Mouse (Mus musculus) G1E (cell line): ENCODE results near the gene AF067063. TPM values are rescaled to one million over a fixed set of nuclear protein-coding genes. Genes with fewer than 3 reads are reported as not detected.
"Not testable (repeated sequence)": the region's sequence is repeated elsewhere in the genome, so short reads cannot be mapped to it uniquely, and the experiment has no call there.

Experiments used
- ATAC-seq: 2 replicates; pipeline ENCODE4 v1.8.0; 2016; ENCODE audit warnings: mild to moderate bottlenecking; ENCODE audit not compliant: insufficient number of reproducible peaks, poor library complexity, low FRiP score, severe bottlenecking; ENCODE audit errors: extremely low read depth
- DNase-seq: peaks from one replicate; pipeline ENCODE4 v3.0.0; 2012; ENCODE audit warnings: low spot score
- H3K27me3 ChIP-seq: 2 replicates; pipeline ENCODE4 v1.6.1; 2012; ENCODE audit warnings: mild to moderate bottlenecking, low read length, inconsistent platforms; ENCODE audit not compliant: insufficient read depth
- H3K36me3 ChIP-seq: replicated peaks from 2 replicates; pipeline ENCODE3; 2012; ENCODE audit warnings: mild to moderate bottlenecking, inconsistent platforms
- H3K4me1 ChIP-seq: 2 replicates; pipeline ENCODE4 v1.6.1; 2012; ENCODE audit warnings: low read depth, low read length, inconsistent platforms, mixed read lengths; ENCODE audit not compliant: insufficient read depth
- H3K4me3 ChIP-seq: 2 replicates; pipeline ENCODE4 v1.5.1; 2012; ENCODE audit warnings: low read depth, mild to moderate bottlenecking, inconsistent platforms, low read length, moderate library complexity, mixed read lengths
- H3K9me3 ChIP-seq: replicated peaks from 2 replicates; pipeline ENCODE4 v1.6.1; 2012; ENCODE audit warnings: inconsistent platforms
- CTCF ChIP-seq: IDR thresholded peaks from 2 replicates; pipeline ENCODE4 v1.5.1; 2012; ENCODE audit warnings: low read depth, low read length, inconsistent platforms, mixed read lengths
- GATA1 ChIP-seq: IDR thresholded peaks from 2 replicates; pipeline ENCODE4 v1.6.1; 2012; ENCODE audit warnings: borderline replicate concordance, low read length, inconsistent platforms, mixed read lengths
- GATA2 ChIP-seq: IDR thresholded peaks from 2 replicates; pipeline ENCODE4 v1.6.1; 2012; ENCODE audit warnings: low read depth, low read length, inconsistent platforms, borderline replicate concordance
- POLR2AphosphoS5 ChIP-seq: IDR thresholded peaks from 2 replicates; pipeline ENCODE4 v1.6.1; 2012; ENCODE audit warnings: low read depth, low read length, inconsistent platforms; ENCODE audit not compliant: insufficient replicate concordance
- TAL1 ChIP-seq: conservative IDR thresholded peaks from 2 replicates; pipeline ENCODE4 v1.6.1; 2012; ENCODE audit warnings: low read depth, low read length, inconsistent platforms, mixed read lengths
- polyA plus RNA-seq: library from polyadenylated mRNA; stranded (reverse); fragments of >175 nt; gene quantifications from 2 replicates; pipeline ENCODE4 v1.2.3, GENCODE M21; 2012
- total RNA-seq, 2 experiments: library from RNA; stranded (forward) in 1 of 2; stranded (reverse) in 1 of 2; fragments of 200-1000 nt in 1 of 2; fragments of >200 nt in 1 of 2; fragmentation: Nextera tagmentation in 1 of 2; gene quantifications; 2 replicates each; pipeline ENCODE4 v1.2.3; 2014 to 2017

AF067063 gene
- total RNA-seq (2014; fragmentation: Nextera tagmentation) (not detected in 2 replicates), total RNA-seq (2017) (not detected in 2 replicates), polyA plus RNA-seq (not detected in 2 replicates)

DNA sequence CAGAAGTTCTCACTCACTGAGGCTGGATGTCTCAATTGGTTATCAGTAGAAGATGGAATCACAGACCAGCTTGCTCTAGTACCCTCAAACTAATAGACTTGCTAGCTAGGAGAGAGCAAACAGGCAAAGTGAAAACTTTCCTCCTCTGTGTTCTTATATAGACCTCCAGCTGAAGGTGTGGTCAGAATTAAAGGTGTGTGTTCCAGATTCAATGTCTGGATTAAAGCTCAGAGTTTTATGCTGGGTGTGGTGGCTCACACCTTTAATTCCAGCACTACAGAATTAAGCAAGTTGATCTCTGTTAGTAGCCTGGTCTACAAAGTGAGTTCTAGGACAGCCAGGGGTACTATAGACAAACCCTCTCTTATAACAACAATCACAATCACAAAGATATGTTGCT, at the start of gene AF067063:
Gene AF067063, minus strand, starts transcription at position 101 of the 400 bp plus-strand sequence.
- ATAC-seq, H3K36me3 ChIP-seq, H3K4me1 ChIP-seq, H3K27me3 ChIP-seq, H3K4me3 ChIP-seq, H3K9me3 ChIP-seq, DNase-seq: not testable (repeated sequence)

DNA sequence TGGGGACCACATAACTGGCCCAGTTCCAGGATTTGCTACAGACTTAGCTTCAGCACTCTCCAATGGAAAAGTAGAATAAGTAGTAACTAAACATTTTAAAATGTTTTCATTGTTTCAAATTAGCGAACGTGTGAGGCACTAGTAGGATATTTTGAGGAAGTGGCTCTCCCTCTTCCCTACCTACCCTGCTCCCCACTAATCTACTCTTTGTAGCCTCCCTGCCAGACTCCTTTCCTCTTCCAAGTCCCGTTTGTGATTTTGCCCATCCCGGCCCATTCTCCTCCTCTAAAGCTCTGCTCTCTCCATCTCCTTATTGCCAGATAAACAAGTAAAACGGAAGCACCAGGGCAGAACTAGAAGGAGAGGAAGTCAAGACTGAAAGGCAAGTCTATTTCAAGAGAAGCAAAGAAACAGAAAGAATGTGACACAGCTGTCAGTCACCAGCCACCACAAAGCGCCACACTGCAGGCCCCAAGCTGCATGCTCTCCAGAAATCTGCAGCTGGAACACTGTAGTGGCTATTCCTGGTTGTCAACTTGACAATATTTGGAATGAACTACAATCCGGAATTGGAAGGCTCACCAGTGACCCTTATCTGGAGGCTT, 34.5 kb upstream of the AF067063 start:
- H3K4me3 ChIP-seq, H3K9me3 ChIP-seq, H3K4me1 ChIP-seq, H3K36me3 ChIP-seq, H3K27me3 ChIP-seq, ATAC-seq, DNase-seq: not testable (repeated sequence)

DNA sequence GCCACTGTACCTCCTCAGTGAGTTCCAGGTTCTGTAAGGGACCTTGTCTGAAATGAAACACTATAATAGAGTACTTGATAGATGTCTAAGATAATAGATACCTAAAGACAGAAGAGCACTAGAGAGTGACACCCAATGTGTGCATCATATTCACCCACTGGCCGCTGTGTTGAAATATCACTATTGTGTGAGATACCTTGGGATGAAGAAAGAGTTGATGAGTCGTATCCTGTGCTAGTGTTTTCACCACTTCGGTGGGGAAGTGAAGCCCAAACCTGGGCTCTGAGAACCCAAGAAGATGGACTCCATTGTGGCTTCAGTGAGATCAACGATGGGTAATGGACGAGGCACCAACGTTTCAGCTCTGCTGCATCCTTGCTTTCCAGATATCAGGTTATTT, 32.4 kb upstream of the AF067063 start:
- H3K9me3 ChIP-seq, H3K4me1 ChIP-seq, H3K4me3 ChIP-seq, H3K27me3 ChIP-seq, ATAC-seq, H3K36me3 ChIP-seq, DNase-seq: not testable (repeated sequence)

DNA sequence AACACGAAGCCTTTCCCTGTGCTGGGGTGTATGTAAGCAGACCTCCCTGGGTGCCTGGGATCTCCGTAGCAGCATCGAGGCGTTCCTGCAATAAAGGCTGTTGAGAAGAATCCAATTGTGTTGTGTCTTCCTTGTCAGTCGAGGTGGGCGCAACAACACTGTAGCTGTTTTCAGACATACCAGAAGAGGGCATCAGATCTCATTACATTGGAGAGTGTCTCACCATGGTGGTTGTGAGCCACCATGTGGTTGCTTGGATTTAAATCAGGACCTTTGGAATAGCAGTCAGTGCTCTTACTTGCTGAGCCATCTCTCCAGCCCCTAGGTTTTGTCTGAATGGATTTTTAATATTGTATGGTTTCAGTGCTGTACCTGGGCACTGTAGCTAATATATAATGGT, 10.0 kb upstream of the AF067063 start:
- DNase-seq, H3K27me3 ChIP-seq, ATAC-seq: not testable (repeated sequence)

DNA sequence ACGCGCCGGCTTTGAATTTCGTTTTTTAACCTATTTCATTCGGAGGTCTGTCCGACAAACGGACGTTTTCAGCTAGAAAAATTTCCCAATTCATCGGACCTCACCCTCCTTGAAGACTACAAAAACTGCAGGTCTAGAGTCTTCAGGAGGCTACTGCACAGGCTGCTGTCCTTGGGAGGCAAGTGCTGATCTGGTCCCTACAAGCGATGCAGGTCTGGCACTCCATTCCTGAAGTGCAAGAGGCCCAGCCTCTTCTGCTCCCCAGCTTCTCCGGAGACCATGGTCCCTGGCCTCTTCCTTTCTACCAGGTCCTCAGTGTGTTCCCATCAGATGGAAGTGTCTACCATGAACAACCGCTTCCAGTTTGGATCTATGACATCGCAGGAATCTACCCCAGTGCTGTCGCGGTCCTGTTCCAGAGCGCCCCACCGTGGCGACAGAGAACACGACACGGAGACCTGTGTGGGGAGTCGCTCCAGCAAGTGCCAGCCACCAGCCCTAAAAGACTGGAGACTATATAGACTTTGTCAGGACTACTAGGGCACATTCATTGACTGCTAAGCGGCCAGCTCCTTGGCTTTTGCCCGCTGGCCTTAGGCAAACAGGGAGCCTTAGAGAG, 7.8 kb upstream of the AF067063 start:
- H3K27me3 ChIP-seq, ATAC-seq, DNase-seq: not testable (repeated sequence)

More for the DNA sequence above, 10.0 kb upstream of the AF067063 start:
- H3K36me3 ChIP-seq, H3K4me3 ChIP-seq, H3K9me3 ChIP-seq, H3K4me1 ChIP-seq: not testable (repeated sequence)

DNA sequence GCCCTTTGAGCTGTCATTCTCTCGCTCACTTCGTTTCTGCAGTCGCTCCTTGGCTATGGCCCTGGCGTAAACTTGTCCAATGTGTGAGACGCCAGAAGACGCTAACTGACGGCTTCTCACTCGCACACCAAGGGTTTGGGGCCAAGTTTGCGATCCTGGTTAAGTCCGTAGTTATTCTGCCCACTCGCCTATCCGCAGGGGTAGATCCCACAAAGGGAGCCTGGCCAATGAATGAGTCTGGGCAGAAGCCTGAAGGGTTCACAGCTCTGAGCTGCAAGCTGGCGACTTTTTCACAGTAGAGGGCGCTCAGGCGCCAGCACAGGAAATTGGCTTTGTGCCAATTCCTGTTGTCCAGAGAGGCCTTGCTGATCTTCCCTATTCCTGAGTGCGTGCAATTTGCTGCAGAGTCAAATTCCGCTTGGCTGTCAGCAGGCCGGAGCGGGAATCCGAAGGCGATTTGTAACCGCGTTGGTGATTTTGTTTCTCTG, 6.4 kb upstream of the AF067063 start:
- not testable (repeated sequence) for H3K4me3 ChIP-seq, H3K36me3 ChIP-seq, H3K27me3 ChIP-seq, H3K4me1 ChIP-seq, ATAC-seq, DNase-seq, H3K9me3 ChIP-seq

More for the DNA sequence above, 7.8 kb upstream of the AF067063 start:
- H3K9me3 ChIP-seq, H3K36me3 ChIP-seq, H3K4me1 ChIP-seq, H3K4me3 ChIP-seq: not testable (repeated sequence)

DNA sequence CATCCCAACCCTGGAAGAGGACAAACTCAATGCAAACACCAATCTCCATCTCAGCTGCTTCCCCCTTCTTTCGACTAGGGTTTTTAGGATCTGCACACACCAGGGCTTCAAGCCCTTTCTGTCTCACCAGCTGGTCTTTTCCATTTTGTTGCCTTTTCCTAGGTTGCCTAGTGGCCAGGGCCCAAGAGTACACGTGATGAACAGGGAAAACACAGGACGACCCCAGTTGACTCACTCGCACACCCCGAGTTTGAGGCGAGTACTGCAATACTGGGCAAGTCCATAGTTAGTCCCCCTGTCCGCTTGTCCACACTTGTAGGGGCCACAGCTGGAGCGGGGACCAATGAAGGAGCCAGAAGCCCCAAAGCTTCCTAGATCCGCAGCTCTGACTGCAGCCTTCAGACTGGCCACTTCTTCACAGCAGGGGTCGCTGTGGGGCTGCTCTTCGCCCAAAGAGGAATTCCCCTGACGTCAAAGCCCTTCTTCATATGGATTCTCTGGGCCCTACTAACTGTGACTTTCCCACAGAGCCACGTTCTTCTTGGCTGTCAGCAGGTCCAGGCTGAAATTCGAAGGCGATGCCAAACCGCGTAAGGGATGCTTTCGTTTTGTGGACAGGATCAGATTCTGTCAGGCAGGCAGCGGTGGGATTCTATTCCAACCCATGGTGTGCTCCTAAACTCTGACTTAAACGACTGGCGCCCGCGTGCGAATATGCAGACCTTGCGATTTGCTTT, 5.5 kb upstream of the AF067063 start, which contains the start of gene D13Ertd608e:
Gene D13Ertd608e, plus strand, starts transcription at position 687 of the 737 bp plus-strand sequence.
- not testable (repeated sequence) for H3K4me3 ChIP-seq, ATAC-seq, H3K4me1 ChIP-seq, H3K9me3 ChIP-seq, H3K27me3 ChIP-seq, DNase-seq, H3K36me3 ChIP-seq

DNA sequence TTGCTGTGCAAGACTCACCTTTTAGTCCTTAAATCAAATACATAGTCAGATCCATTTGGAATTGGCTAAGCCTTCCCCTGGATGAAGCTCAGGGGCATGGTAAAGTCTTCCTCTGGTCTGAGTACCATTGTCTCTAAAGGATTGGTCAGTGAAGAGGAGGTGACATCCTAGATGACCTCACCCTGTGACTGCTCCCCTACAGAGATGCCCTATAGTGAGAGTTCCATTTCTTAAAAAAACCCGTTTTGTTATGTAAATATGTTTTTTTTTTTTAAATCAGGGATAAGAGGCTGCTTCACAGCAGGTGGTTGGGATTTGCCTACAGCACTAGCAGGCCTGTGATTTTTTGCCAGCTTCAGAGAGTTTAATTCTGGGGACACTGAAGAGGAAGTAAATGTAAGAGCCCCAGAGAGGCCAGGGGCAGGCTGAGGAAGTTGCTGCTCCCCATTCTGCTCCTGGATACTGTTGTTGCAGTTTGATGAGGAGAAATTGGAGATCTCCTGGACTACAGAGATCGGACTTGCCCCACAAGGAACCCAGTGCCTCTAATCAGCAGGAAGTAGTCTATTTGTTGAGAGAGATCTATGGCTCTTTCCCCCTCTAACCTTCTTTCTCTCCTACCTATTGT, 12.3 kb downstream of the AF067063 start:
- TF ChIP-seq GATA2 (no peak), GATA1 (no peak), CTCF (no peak), TAL1 (no peak), POLR2AphosphoS5 (no peak)
- no peak for DNase-seq
- 0 out of 2 replicates have a peak, but pooled peaks cover under 1% of the 10 kb centered on the region for H3K27me3 ChIP-seq
- no peak for ATAC-seq
- H3K9me3 ChIP-seq, result no peaks in the 10 kb centered on the region
- H3K4me1 ChIP-seq, result no peaks in the 10 kb centered on the region
- no peaks in the 10 kb centered on the region for H3K36me3 ChIP-seq
- H3K4me3 ChIP-seq, result no peak overlapping the region
